14 mouse cellular contexts compared by ENCODE assay signal in genomic region chr11:101873909-101874308, GRCm38 (mm10). TPM values are rescaled to one million over a fixed set of nuclear protein-coding genes. Genes with fewer than 3 reads are reported as not detected.
DNase-seq lines count a peak whose midpoint lies in the region; ATAC-seq and TF ChIP-seq lines count a peak whose summit lies in the region.
"Had no signal": no experiment of that assay in that cellular context is flagged by ENCODE, and none has a peak within 500 bp of the region (broad histone marks: within the 10 kb centered on the region; RNA-seq: fewer than 3 reads in every experiment).

No protein-coding gene starts in this region.

- TF ChIP-seq CTCF in forebrain, postnatal 0 days (IDR thresholded peaks at IDR 0.05; ENCODE audit: low read depth): no peak
- no peak for TF ChIP-seq CTCF in lung, embryonic 14.5 days (IDR thresholded peaks at IDR 0.05; ENCODE audit: low read depth)

- H3K27me3 ChIP-seq in forebrain, postnatal 0 days (ENCODE audit: insufficient read depth, low read length): no peaks in the 10 kb centered on the region
- no peaks in the 10 kb centered on the region; the same call in 1 of the 2 replicates for H3K27me3 ChIP-seq in forebrain, embryonic 11.5 days (ENCODE audit: control insufficient read depth, insufficient read depth, low read length)
- H3K27me3 ChIP-seq in lung, embryonic 14.5 days (ENCODE audit: insufficient read depth, low read length): no peaks in the 10 kb centered on the region
- H3K27me3 ChIP-seq in heart, embryonic 11.5 days (ENCODE audit: control insufficient read depth, insufficient read depth, low read length): no peaks in the 10 kb centered on the region
- no peaks in the 10 kb centered on the region for H3K27me3 ChIP-seq in limb, embryonic 13.5 days

- H3K4me3 ChIP-seq in forebrain, postnatal 0 days (ENCODE audit: low read depth, low read length): no peak overlapping the region
- H3K4me3 ChIP-seq in forebrain, embryonic 11.5 days (ENCODE audit: low read depth, low read length): no peak overlapping the region
- no peak overlapping the region for H3K4me3 ChIP-seq in lung, embryonic 14.5 days (ENCODE audit: low read depth, low read length)
- no peak overlapping the region for H3K4me3 ChIP-seq in heart, embryonic 11.5 days (ENCODE audit: low read depth, low read length)
- no peak overlapping the region for H3K4me3 ChIP-seq in limb, embryonic 13.5 days
- H3K4me3 ChIP-seq: heart, adult 2 months; intestine, embryonic 15.5 days had no signal

- H3K9ac ChIP-seq in forebrain, postnatal 0 days: no peak overlapping the region
- H3K9ac ChIP-seq in forebrain, embryonic 11.5 days (ENCODE audit: low read length): no peak overlapping the region
- H3K9ac ChIP-seq in lung, embryonic 14.5 days: no peak overlapping the region
- no peak overlapping the region for H3K9ac ChIP-seq in heart, embryonic 11.5 days (ENCODE audit: low read depth, low read length)
- no peak overlapping the region for H3K9ac ChIP-seq in limb, embryonic 13.5 days
- H3K9ac ChIP-seq: intestine, embryonic 15.5 days had no signal

- no peaks in the 10 kb centered on the region for H3K9me3 ChIP-seq in forebrain, postnatal 0 days (ENCODE audit: low read length)
- H3K9me3 ChIP-seq in forebrain, embryonic 11.5 days (ENCODE audit: control insufficient read depth, low read length): no peaks in the 10 kb centered on the region
- H3K9me3 ChIP-seq in lung, embryonic 14.5 days (ENCODE audit: low read depth, low read length): no peaks in the 10 kb centered on the region
- no peaks in the 10 kb centered on the region for H3K9me3 ChIP-seq in heart, embryonic 11.5 days (replicated peaks; ENCODE audit: control insufficient read depth, low read length)
- H3K9me3 ChIP-seq in limb, embryonic 13.5 days: no peaks in the 10 kb centered on the region
- H3K9me3 ChIP-seq: G1E; intestine, embryonic 15.5 days had no signal

- H3K27ac ChIP-seq in forebrain, postnatal 0 days (ENCODE audit: low read depth, low read length): no peak overlapping the region
- no peak overlapping the region for H3K27ac ChIP-seq in forebrain, embryonic 11.5 days (ENCODE audit: low read depth, low read length)
- H3K27ac ChIP-seq in lung, embryonic 14.5 days (ENCODE audit: low read depth): no peak overlapping the region; the same call in 1 of the 2 replicates
- 0 out of 2 replicates have a peak overlapping the region, but pooled peaks have one; percentile 22 for H3K27ac ChIP-seq in heart, embryonic 11.5 days (ENCODE audit: low read depth, low read length)
- H3K27ac ChIP-seq in limb, embryonic 13.5 days: peak overlapping the region; percentile 45; the same call in 1 of the 2 replicates
- H3K27ac ChIP-seq: heart, adult 2 months; intestine, embryonic 15.5 days had no signal

- H3K4me2 ChIP-seq in forebrain, postnatal 0 days (ENCODE audit: low read depth): no peak overlapping the region
- H3K4me2 ChIP-seq in forebrain, embryonic 11.5 days (ENCODE audit: low read depth, low read length, severe bottlenecking): no peak overlapping the region
- no peak overlapping the region for H3K4me2 ChIP-seq in lung, embryonic 14.5 days
- no peak overlapping the region for H3K4me2 ChIP-seq in heart, embryonic 11.5 days
- H3K4me2 ChIP-seq in limb, embryonic 13.5 days (replicated peaks): no peak overlapping the region
- H3K4me2 ChIP-seq: intestine, embryonic 15.5 days; liver, embryonic 11.5 days had no signal

- ATAC-seq in forebrain, postnatal 0 days: 0 out of 2 replicates have a peak, but pooled peaks have one; percentile 43
- ATAC-seq in forebrain, embryonic 11.5 days (replicated peaks; ENCODE audit: low FRiP score): no peak
- no peak for ATAC-seq in lung, embryonic 14.5 days (ENCODE audit: insufficient read depth)
- ATAC-seq in heart, embryonic 11.5 days (replicated peaks; ENCODE audit: insufficient number of reproducible peaks, low FRiP score, low TSS enrichment): no peak
- no peak for ATAC-seq in limb, embryonic 13.5 days (ENCODE audit: low FRiP score, low read depth)
- ATAC-seq: intestine, embryonic 15.5 days had no signal

- no peak for DNase-seq in forebrain, postnatal 0 days
- DNase-seq in forebrain, embryonic 11.5 days (ENCODE audit: low spot score): no peak
- DNase-seq in lung, embryonic 14.5 days: peak; percentile 76
- no peak for DNase-seq in lung, postnatal 36 days
- DNase-seq in thymus, postnatal 4 days: no peak
- no peak for DNase-seq in urinary bladder, postnatal 4 days (ENCODE audit: low spot score in 2 of 2)
- DNase-seq: retina, postnatal 1 day had no signal

- no peaks in the 10 kb centered on the region for H3K36me3 ChIP-seq in forebrain, postnatal 0 days (ENCODE audit: insufficient read depth)
- H3K36me3 ChIP-seq in forebrain, embryonic 11.5 days (ENCODE audit: control insufficient read depth, insufficient read depth, low read length): no peaks in the 10 kb centered on the region
- no peaks in the 10 kb centered on the region for H3K36me3 ChIP-seq in lung, embryonic 14.5 days (ENCODE audit: insufficient read depth)
- H3K36me3 ChIP-seq in heart, embryonic 11.5 days (ENCODE audit: control insufficient read depth, insufficient read depth, low read length): no peaks in the 10 kb centered on the region
- no peaks in the 10 kb centered on the region for H3K36me3 ChIP-seq in limb, embryonic 13.5 days
- H3K36me3 ChIP-seq: G1E; intestine, embryonic 15.5 days had no signal

- peaks cover 4% of the 10 kb centered on the region; the same call in 1 of the 2 replicates for H3K4me1 ChIP-seq in forebrain, postnatal 0 days (ENCODE audit: insufficient read depth)
- peaks cover 4% of the 10 kb centered on the region for H3K4me1 ChIP-seq in forebrain, embryonic 11.5 days (replicated peaks; ENCODE audit: control insufficient read depth, insufficient read depth, low read length)
- H3K4me1 ChIP-seq in lung, embryonic 14.5 days (ENCODE audit: insufficient read depth): peaks cover 25% of the 10 kb centered on the region
- H3K4me1 ChIP-seq in heart, embryonic 11.5 days (ENCODE audit: control insufficient read depth, insufficient read depth, low read length): peaks cover 15% of the 10 kb centered on the region
- H3K4me1 ChIP-seq in limb, embryonic 13.5 days: peaks cover 49% of the 10 kb centered on the region

- WGBS in forebrain, postnatal 0 days: 66% methylated on average over 8 of the region's 8 CpGs
- WGBS in forebrain, embryonic 11.5 days: 78% methylated on average over 8 of the region's 8 CpGs
- 35% methylated on average over 8 of the region's 8 CpGs for WGBS in lung, embryonic 14.5 days
- 31% methylated on average over 8 of the region's 8 CpGs for WGBS in heart, embryonic 11.5 days (ENCODE audit: insufficient replicate concordance)
- 28% methylated on average over 8 of the region's 8 CpGs for WGBS in limb, embryonic 13.5 days

RNA-seq across cellular contexts. Expression of gene Meox1, which starts 20.3 kb away (rescaled TPM):
- 1.1 and 2.0 TPM in 2 replicates for total RNA-seq in forebrain, postnatal 0 days (2014; rRNA removed)
- polyA plus RNA-seq in forebrain, postnatal 0 days (2015; fragmentation: Nextera tagmentation; extraction: Ambion mirVana): 0.58 and 0.68 TPM in 2 replicates
- 0.21 TPM in 1 of 2 replicates, not detected in the other for polyA plus RNA-seq in forebrain, embryonic 11.5 days (2014; fragmentation: Nextera tagmentation; extraction: Ambion mirVana)
- 7.9 and 9.3 TPM in 2 replicates for polyA plus RNA-seq in lung, embryonic 14.5 days (2014; fragmentation: Nextera tagmentation; extraction: Ambion mirVana)
- 13.2 and 14.5 TPM in 2 replicates for polyA plus RNA-seq in heart, embryonic 11.5 days (2014; fragmentation: Nextera tagmentation; extraction: Ambion mirVana)
- polyA plus RNA-seq in limb, embryonic 13.5 days (2015; fragmentation: Nextera tagmentation; extraction: Ambion mirVana): 17.1 and 20.8 TPM in 2 replicates
- total RNA-seq: common myeloid progenitor, adult 5-6 weeks; G1E had no signal
- polyA plus RNA-seq: G1E had no signal

Comparison
In these comparisons a context has a peak if more than half of its experiments do, and no peak if none do; other contexts are left out.
1. H3K27ac ChIP-seq: peak in heart, embryonic 11.5 days (single experiment) and limb, embryonic 13.5 days (single experiment); none in forebrain, postnatal 0 days (single experiment), forebrain, embryonic 11.5 days (single experiment) and lung, embryonic 14.5 days (single experiment).